Mouse (Mus musculus) heart, postnatal 14 days (tissue): ENCODE results near the gene Tmem8b. TPM values are rescaled to one million over a fixed set of nuclear protein-coding genes. Genes with fewer than 3 reads are reported as not detected.

Experiments used
- DNase-seq, 2 experiments: peaks; one replicate each; pipeline ENCODE4 v3.0.0; 2021 to 2022
- intact Hi-C: fragments of 180-260 bp; cut with DNase I; formaldehyde crosslinking; loops from one replicate; pipeline ENCODE4 v1.15.1; 2025
- total RNA-seq, 2 experiments: library from RNA; stranded (reverse); gene quantifications; 2 replicates each; pipeline ENCODE4 v1.2.3; 2021

Gene Tmem8b
- total RNA-seq, 2 experiments from 2014 or later = 16.4 TPM

DNA sequence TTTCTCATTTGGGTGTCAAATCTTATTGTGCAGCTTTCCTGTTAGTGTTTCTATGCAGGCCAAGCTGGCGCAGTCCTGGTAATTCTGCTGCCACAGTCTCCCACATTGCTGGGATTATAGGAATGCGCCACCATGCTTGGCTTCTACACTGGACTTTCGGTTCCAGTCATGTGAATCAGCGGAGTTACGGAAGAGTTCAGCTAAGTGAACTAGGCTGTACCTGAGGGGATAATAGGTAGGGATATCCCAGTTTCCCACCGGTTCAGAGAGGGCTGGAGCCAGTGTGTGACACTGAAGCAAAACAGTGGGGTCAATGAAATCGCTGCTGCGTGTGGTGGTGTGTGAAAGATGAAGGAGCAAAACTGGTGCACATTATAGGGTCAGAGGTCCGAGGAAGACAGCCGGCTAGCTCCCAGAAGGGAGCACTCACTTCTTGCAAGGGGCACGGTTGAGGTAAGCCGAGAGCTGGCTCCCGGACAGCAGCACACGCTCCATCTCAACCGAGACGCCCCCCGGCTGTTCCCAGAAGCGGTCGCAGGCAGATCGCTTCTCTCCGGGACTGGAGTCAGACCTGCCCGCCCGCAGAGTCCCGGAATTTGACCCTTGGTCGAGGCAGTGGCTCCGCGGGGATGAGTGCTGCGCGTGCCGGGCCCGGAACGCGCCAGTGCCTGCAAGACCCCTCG lies 13.0 kb upstream of the Tmem8b start:
- DNase-seq = no peak

DNA sequence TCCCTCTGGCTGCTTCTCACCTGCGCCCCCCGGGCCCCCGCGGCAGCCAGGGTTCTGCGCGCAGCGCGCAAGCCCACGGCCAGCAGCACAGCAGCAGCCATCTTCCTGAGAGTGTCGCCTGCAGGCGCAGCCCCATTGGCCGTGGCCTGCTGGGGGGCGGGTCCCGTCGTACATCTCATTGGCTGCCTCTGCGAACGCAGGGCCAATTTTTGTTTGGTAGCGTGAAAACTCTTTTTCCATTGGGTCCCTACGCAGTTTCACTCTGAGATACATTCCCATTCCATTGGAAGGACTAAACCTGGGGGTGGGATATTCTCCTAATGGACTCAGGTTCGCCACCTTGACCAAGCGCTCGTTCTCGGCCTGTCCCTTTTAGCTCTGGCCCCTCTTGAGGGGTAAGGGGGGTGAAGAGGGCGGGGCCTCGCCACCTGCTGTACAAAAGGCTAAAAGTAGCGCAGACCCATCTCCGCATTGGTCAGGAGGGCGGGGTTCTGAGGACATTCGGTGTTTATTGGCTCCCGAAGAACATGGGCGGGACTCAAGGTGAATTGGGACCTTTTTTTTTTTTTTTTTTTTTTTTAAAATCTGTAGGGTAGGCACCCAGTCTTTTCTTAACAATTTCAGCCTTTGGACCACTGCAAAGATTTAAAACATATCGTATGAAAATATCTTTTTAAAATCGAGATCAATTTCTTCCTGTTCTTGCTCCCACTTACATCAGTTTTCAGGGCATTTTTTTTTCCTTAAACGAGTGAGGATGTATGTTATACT lies 12.2 kb upstream of the Tmem8b start, which contains the start of gene Hint2:
Gene Hint2, minus strand, starts transcription at position 128 of the 771 bp plus-strand sequence.
- intact Hi-C loops = no loop called here
- DNase-seq = peak; percentile 91 to 94

More for the DNA sequence above, 13.0 kb upstream of the Tmem8b start:
- intact Hi-C loops = no loop called here

DNA sequence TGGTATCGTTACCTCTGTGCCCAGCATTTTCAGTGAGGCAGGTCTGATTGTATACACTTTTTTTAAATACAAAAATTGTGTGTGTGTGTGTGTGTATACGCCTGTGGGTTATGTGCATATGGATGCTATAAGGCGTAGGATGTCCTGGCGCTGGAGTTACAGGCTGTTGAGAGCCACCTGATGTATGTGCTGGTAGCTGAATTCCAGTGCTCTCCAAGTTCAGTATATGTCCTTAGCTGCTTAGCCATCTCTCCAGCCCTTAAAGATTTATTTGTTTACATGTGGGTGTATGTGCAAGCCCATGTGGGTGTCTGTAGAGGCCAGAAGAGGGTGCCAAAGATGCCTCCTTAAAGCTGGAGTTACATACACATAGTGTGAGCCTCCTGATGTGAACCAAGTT lies 11.6 kb upstream of the Tmem8b start:
- intact Hi-C loops = no loop called here
- DNase-seq = no peak

DNA sequence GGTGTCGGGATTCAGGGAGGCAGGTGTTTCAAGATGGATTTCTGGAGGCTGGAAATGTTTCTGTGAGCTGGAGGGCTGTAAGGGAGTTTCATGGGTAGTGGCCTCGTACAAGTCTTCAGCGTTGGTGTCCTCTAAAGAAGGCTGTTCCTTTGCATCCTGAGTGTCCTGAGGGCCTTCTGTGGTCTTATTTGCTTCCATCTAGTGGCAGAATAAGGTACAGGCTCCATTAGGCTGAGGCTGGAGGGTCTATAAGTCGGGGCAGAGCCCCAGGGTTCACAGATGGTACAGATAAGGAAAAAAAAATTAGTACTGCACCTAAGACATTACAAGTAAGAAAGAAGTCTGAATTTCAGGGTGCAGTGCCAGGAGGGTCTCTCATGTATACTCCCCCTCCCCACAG lies 2.4 kb upstream of the Tmem8b start:
- no peak for DNase-seq
- intact Hi-C loops = loop anchor here (2.0 to 5.0 kb wide), 4 partner anchors 36 to 224 kb away; partner anchors contain the start of genes Msmp, Npr2 and Tesk1

DNA sequence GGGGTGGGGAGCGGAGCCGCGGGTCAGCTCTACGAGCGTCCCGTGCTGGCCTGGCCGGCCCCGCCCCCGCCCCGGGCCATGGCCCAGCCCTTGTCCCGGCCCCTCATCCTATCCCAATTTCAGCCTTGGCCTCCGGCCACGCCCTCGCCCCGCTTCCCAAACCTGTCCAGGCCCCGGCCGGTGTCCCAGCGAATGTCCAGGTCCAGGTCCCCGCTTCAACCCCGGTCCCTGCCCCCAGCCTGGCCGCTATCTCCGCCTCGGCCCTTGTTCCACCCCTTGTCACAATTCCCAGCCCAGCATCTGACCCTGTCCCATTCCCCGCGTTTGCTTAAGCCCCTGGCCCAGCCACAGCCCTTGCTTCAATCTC lies 640 bp downstream of the Tmem8b start:
- intact Hi-C loops = loop anchor here (5.0 kb wide), 3 partner anchors 87 to 227 kb away; partner anchors contain the start of genes Msmp and Tesk1
- peak; percentile 79 to 82 for DNase-seq

DNA sequence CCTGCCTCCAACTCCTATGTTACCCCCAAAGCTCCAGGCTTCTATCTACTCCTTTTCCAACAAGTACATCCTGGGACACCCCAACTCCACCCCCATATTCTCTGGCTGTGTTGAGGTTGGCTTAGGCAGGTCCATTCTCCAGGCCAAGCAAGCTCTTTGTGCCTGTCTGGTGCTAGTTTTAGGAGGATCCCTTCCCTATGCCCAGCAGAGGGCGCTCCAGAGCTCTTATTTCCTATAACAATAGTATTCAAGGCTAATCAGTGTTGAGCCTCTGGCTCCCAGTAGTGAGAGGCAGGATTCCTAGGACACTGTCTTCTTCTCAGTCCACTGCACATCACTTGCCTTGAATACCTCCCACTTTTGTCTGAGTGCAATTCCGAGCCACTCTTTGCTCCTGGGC lies 3.3 kb downstream of the Tmem8b start:
- intact Hi-C loops = loop anchor here (1.0 kb wide), 1 partner anchor 41 kb away; no protein-coding TSS in a partner anchor

DNA sequence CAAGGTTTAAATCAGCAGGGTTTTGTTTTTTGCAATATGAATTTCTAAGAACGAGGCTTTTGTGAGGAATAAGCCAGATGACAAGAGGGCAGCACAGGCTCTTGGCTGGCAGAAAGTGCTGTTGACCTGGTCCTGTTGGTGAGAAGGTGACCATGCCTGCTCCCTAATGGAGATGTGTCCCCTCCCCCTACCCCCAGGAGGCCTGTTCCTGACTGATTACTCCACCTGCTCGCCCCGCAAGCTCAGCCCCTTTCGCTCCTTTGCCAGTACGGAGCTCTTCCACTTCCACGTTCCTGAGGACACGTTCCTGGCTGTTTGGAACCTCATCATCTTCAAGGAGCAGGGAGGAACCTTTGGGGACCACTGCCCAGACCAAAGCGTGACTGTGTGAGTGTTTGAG lies 4.9 kb downstream of the Tmem8b start:
- intact Hi-C loops = no loop called here
- DNase-seq = no peak

More for the DNA sequence above, 3.3 kb downstream of the Tmem8b start:
- peak; percentile 91 to 95 for DNase-seq

DNA sequence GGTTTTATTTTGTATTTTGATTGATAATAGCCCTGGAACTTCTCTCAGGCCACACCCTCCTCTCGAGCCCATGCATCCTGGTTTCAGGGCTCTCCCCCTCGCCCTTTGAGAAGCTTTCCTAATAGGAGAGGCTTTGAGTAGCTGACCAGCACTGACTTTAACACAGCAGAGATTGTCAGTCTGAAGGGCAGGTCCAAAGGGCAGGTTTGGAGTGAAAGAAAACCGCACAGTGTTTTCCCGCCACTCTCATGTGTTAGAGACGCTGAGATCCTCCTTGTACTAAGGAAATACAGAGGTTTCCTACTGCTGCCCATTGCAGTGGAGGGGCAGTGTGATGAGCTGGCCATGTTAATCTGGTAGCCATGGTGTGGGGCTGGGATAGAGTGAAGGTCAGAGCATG lies 6.2 kb downstream of the Tmem8b start:
- no peak for DNase-seq
- intact Hi-C loops = loop anchor here (1.0 kb wide), 1 partner anchor 33 kb away; no protein-coding TSS in a partner anchor

DNA sequence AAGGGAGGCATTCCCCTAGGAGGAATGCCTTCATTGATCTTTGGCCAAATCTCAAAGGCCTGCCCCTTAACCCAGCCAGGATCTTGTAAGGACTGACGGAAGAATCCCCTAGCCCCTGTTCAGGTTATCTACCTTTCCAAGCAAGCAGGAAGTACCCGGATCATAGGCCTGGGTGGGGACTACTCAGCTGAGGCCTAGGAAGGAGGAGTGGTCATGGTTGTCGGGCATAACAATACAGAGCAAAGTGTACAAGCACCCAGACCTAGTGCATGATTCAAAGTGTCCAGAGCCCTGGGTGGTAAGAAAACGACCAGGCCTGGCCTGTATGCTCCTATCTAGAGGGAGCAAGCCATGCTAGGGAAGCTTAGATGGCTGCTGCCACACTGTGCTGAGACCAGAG lies 6.8 kb downstream of the Tmem8b start:
- intact Hi-C loops = loop anchor here (1.0 kb wide), 1 partner anchor 33 kb away; no protein-coding TSS in a partner anchor
- no peak for DNase-seq

DNA sequence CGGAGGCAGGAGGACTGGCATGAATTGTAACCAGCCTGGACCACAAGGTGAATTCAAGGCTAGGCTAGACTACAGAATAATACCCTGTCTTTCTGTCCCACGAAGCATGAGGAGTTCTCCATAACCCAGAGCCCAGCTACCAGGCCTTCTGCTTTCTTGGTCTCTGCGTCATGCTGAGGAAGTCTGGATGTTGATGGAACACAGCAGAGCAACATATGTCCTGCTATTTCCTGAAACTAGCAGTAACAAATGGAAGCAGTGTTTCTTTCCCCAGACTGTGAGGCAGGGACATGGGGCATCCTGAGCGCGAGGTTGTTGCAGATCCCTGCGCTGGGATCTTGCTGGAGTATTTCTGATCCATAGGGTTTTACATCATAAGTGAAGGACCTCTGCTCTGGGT lies 9.8 kb downstream of the Tmem8b start:
- intact Hi-C loops = no loop called here
- no peak for DNase-seq

DNA sequence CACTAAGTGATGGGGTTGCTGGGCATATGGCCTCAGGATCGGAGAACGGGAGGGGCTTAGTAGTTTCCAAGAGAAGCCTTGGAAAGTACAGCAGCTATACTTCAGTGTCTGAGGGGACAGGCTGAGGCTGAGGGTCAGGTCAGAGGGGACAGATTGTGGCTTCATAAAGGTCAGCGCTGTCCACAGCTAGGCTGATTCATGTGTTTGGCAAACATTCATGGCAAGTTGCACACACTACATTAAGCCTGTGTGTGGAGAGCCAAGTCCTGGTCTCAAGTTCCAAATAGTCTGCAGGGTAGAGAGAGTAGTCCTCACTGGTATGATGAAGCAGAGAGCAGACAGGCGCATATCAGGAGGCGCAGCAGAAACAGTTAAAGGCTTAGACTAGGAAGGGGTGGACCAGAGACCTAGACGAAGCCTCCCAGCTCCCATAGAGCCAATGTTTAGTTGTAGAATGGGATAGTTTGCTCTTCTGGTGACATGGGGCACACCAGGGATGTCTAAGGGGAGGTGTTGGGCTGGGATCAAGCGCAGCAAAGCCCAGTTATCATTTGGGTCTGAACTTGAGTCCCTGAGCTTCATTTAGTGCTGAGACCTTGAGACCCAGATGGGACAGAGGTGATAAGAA lies 10.8 kb downstream of the Tmem8b start:
- intact Hi-C loops = no loop called here
- no peak for DNase-seq

DNA sequence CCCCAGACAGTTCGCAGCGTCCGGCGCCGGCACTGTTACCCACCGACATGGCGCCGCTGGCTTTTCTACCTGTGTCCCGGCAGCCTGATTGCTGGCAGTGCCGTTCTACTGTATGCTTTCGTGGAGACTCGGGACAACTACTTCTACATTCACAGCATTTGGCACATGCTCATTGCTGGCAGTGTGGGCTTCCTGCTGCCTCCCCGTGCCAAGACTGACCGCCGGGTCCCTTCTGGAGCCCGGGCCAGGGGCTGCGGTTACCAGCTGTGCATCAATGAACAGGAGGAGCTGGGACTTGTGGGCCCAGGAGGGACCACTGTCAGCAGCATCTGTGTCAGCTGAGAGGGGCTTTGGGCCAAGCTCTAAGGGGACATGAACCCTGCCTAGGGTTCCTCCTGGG lies 21.2 kb downstream of the Tmem8b start:
- intact Hi-C loops = no loop called here

DNA sequence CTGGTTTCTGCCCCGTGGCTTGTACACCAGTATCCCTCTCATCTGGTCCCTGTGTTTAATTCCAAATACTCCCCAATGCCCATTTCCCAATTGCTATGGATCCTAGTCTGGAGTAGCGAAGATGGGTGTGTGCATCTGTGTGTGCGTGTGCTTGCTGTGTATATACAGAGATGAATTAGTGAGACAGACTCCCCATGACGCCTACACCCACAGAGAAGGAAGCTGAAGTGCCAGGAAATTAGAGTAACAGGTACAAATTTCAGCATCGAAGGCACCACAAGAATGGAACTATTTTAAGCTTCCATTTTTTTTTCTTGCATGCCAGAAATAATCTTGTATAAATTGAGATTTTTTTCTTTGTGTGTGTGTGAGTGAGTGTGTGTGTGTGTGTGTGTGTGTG lies 22.3 kb downstream of the Tmem8b start:
- intact Hi-C loops = no loop called here
- no peak for DNase-seq

More for the DNA sequence above, 21.2 kb downstream of the Tmem8b start:
- no peak for DNase-seq

DNA sequence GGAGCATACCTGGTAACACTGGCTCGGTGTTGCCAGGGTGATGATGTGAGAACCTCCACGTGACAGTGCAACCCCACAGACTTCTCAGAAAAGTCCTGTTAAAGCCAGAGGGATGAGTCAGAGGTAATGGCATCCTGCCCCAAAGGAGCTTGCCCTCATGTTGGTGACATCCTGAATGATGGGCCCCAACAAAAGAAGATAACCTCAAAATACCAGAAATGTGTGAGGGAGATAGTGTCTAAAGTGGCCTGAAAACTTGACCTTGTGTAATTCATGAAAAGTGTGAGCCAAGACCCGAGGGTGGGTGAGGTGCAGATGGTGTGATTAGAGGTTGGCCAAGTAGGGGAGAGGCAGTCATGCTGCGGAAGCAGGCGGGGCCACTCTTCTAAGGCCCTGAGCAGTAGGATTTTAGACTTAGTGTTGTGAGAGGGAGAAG lies 25.1 kb downstream of the Tmem8b start:
- intact Hi-C loops = no loop called here
- DNase-seq = peak in 1 of 2 experiments; percentile 39

DNA sequence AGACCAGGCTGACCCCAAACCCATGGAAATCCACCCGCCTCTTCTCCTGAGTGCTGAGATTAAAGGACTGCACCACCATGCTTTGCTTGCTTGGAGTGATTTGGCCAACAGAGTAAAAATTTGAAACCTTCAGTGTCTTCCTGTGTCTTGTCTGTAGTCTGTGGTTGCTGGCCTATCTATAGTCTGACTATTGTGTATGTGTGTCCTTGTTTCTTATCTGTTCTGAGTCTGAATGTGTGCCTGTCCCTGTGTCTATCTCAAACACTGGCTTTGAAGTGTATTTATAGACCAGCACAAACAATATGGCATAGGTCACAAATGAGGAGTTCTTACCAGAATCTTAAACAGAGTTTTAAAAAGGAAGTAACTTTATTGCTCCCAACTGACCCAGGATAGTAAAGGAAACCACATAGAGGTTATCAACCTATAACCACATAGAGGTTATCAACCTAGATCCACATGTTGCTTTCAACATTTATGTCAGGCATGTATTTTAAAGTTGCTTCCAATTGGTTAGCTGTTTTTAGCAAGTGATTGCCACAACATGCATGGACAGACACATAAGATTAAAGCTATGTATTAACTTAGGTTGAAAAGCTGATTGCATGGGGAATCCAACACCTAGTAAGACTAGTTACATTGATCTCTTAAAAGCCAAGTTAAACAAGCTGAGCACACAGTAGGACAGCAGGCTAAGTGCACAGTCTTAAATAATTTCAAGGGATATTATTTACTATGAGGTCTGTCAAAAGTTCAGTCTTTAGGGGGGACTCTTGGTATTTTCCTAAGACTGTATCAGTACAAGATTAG lies 25.9 kb downstream of the Tmem8b start:
- DNase-seq = no peak
- intact Hi-C loops = no loop called here

DNA sequence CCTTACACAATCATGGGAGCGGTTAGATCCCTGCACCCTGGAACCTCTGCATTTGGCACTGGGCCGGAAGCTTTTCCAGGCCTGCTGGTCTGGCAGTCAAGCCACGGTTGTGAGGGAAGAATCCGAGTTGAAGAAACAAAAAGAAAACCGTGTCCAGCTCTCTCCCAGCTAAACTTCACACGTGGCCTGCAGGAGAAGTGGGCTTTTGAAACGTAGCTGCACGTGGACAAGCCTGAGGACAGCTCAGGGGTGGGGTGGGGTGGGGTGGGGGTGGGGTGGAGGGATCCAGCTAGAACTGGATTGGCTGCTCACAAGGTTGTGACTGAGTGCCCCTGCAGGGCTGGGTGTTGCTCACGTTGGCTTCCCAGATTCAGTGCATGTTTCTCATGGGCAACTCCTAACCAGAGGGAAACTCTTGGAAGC lies 26.5 kb downstream of the Tmem8b start:
- DNase-seq = peak; percentile 59 to 61
- intact Hi-C loops = no loop called here

DNA sequence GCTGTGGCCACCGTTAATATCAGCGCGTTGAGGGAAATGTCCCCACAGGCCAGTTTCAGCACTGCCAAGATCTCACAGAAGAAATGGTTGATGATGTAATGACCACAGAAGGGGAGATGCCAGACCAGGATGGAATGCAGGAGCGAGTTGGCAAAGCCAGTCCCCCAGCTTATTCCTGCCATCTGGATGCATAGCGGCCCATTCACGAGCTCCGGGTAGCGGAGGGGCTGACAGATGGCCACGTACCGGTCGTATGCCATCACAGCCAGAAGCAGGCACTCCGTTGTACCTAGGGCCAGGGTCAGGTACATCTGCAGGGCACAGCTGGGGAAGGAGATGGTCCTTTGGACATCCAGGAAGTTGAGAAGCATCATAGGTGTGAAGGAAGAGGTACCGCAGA lies 27.8 kb downstream of the Tmem8b start:
- intact Hi-C loops = no loop called here

DNA sequence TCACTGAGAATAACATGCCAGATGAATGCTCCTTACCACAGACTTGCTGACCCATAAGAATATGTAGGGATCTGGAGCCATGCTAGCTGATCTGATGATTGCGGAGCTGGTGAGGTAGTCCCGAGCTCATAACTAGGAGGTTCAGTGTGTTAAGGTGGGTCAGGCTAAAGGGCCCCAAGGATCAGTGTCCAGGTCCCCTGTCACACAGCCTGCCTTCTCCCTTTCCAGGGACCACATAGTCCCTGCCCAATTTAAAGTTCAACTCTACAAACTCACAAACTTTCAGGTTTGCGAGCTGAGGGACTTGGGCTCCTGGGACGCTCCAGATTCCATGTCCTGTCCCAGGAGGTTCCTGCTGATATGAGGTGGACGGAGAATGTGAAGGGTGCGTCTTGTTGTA lies 31.9 kb downstream of the Tmem8b start, which contains the start of gene Olfr70:
Gene Olfr70, minus strand, starts transcription at position 101 of the 400 bp plus-strand sequence.
- intact Hi-C loops = no loop called here
- DNase-seq = no peak

More for the DNA sequence above, 27.8 kb downstream of the Tmem8b start:
- no peak for DNase-seq

DNA sequence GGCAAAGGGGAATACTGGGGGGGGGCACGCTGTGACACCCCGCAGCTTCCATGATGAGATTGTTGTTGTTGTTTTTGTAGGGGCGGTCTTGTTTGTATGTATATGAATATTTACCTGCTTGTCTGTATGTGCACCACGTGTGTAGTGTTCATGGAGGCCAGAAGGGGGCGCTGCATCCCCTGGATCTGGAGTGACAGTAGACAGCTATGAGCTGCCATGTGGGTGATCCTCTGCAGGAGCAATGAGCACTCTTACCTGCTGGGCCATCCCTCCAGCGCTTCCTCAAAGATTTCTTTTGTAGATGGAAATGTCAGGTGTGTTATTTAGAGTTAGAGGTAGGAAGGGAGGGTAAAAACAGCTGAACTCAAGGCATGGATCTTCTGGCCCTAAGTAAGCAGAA lies 34.7 kb downstream of the Tmem8b start:
- intact Hi-C loops = no loop called here
- DNase-seq = no peak

DNA sequence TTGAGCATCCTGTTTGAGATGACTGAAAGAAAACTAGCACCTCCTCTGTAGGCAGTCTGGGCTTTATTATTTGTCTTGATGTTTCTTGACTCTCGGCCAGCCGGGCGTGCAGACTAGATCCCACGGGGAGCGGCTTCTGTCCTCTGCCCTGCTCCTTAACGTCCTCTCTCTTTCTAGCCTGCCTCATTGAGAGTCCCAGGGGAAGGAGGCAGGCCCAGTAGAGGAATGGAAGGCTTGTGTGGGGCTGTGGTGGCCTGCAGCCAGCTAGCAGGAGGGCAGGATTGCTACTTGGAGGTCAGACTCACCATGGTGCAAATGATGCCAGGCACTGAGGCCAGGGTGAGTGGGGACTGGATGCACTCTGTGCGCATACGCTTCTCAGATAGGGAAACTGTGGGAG lies 35.1 kb downstream of the Tmem8b start:
- DNase-seq = peak; percentile 12 to 16
- intact Hi-C loops = no loop called here
